Mouse (Mus musculus): Measurements from ENCODE around the gene Fam171a1. TPM values are rescaled to one million over a fixed set of nuclear protein-coding genes. Genes with fewer than 3 reads are reported as not detected.

Fam171a1 gene
- polyA plus RNA-seq, 1 experiment from 2014 or later = 34.0 TPM

- no peaks in the 10 kb centered on the region for H3K36me3 ChIP-seq
- no peak for DNase-seq (ENCODE audit: low spot score)
- no peaks in the 10 kb centered on the region for H3K27me3 ChIP-seq (ENCODE audit: insufficient read depth, poor library complexity, severe bottlenecking)
- H3K4me3 ChIP-seq = no peak overlapping the region
- no peaks in the 10 kb centered on the region for H3K9me3 ChIP-seq
- H3K27ac ChIP-seq = no peak overlapping the region
- 77% methylated on average over 2 of the region's 2 CpGs for WGBS
- no peaks in the 10 kb centered on the region for H3K4me1 ChIP-seq
Observed at GRCm38 (mm10) chr2:3251309-3251708, 137.3 kb downstream of the Fam171a1 start.

GRCm38 (mm10) chr2:3266466-3266865 is 152.4 kb downstream of the Fam171a1 start:
- Histone ChIP-seq H3K27ac (no peak overlapping the region), H3K4me1 (peaks cover 4% of the 10 kb centered on the region), H3K4me3 (no peak overlapping the region), H3K9me3 (no peaks in the 10 kb centered on the region), H3K27me3 (ENCODE audit: insufficient read depth, poor library complexity, severe bottlenecking) (no peaks in the 10 kb centered on the region), H3K36me3 (no peaks in the 10 kb centered on the region)
- 67% methylated on average over 3 of the region's 3 CpGs for WGBS
- DNase-seq (ENCODE audit: low spot score) = no peak

- H3K4me1 ChIP-seq = peaks cover 9% of the 10 kb centered on the region
- no peaks in the 10 kb centered on the region for H3K9me3 ChIP-seq
- no peak for DNase-seq (ENCODE audit: low spot score)
- H3K27me3 ChIP-seq (ENCODE audit: insufficient read depth, poor library complexity, severe bottlenecking) = no peaks in the 10 kb centered on the region
- H3K4me3 ChIP-seq = no peak overlapping the region
- no peaks in the 10 kb centered on the region for H3K36me3 ChIP-seq
- H3K27ac ChIP-seq = no peak overlapping the region
- 37% methylated on average over 3 of the region's 3 CpGs for WGBS
Observed at GRCm38 (mm10) chr2:3267879-3268278, 153.9 kb downstream of the Fam171a1 start.

- H3K4me1 ChIP-seq = peaks cover 9% of the 10 kb centered on the region
- WGBS = 76% methylated on average over 2 of the region's 2 CpGs
- no peaks in the 10 kb centered on the region for H3K9me3 ChIP-seq
Observed at GRCm38 (mm10) chr2:3273349-3273748, 159.3 kb downstream of the Fam171a1 start.

GRCm38 (mm10) chr2:3276106-3276505 is 162.1 kb downstream of the Fam171a1 start:
- no peaks in the 10 kb centered on the region for H3K9me3 ChIP-seq
- no peak overlapping the region for H3K27ac ChIP-seq
- no peaks in the 10 kb centered on the region for H3K27me3 ChIP-seq (ENCODE audit: insufficient read depth, poor library complexity, severe bottlenecking)
- H3K4me3 ChIP-seq = no peak overlapping the region
- DNase-seq (ENCODE audit: low spot score) = no peak
- H3K36me3 ChIP-seq = no peaks in the 10 kb centered on the region
- WGBS = 67% methylated on average over 2 of the region's 2 CpGs
- peaks cover 5% of the 10 kb centered on the region for H3K4me1 ChIP-seq

More at GRCm38 (mm10) chr2:3273349-3273748, 159.3 kb downstream of the Fam171a1 start:
- Histone ChIP-seq H3K36me3 (no peaks in the 10 kb centered on the region), H3K27me3 (ENCODE audit: insufficient read depth, poor library complexity, severe bottlenecking) (no peaks in the 10 kb centered on the region), H3K27ac (no peak overlapping the region), H3K4me3 (no peak overlapping the region)
- no peak for DNase-seq (ENCODE audit: low spot score)

Small RNAs within 50 kb of the gene (microRNA-seq; reads per million reads assigned to microRNA genes)
- gene Gm27306 = not detected

Other genes starting within 250 kb of the Fam171a1 start
- gene Nmt2, start 170.0 kb downstream of the Fam171a1 start, polyA plus RNA-seq (2016; fragmentation: Nextera tagmentation; extraction: Ambion mirVana) = 39.0 and 39.9 TPM in 2 replicates
- 12.7 and 18.9 TPM in 2 replicates for gene Rpp38, start 218.4 kb downstream of the Fam171a1 start, polyA plus RNA-seq (2016; fragmentation: Nextera tagmentation; extraction: Ambion mirVana)
- gene Acbd7, start 221.9 kb downstream of the Fam171a1 start, polyA plus RNA-seq (2016; fragmentation: Nextera tagmentation; extraction: Ambion mirVana) = 0.30 and 0.82 TPM in 2 replicates

Data from heart, embryonic 10.5 days (tissue).